Mouse (Mus musculus): Measurements from ENCODE around the gene Amigo2.
A peak's percentile ranks its signal among the peaks of the same experiment; 100 is the strongest.

The Amigo2 gene

DNA sequence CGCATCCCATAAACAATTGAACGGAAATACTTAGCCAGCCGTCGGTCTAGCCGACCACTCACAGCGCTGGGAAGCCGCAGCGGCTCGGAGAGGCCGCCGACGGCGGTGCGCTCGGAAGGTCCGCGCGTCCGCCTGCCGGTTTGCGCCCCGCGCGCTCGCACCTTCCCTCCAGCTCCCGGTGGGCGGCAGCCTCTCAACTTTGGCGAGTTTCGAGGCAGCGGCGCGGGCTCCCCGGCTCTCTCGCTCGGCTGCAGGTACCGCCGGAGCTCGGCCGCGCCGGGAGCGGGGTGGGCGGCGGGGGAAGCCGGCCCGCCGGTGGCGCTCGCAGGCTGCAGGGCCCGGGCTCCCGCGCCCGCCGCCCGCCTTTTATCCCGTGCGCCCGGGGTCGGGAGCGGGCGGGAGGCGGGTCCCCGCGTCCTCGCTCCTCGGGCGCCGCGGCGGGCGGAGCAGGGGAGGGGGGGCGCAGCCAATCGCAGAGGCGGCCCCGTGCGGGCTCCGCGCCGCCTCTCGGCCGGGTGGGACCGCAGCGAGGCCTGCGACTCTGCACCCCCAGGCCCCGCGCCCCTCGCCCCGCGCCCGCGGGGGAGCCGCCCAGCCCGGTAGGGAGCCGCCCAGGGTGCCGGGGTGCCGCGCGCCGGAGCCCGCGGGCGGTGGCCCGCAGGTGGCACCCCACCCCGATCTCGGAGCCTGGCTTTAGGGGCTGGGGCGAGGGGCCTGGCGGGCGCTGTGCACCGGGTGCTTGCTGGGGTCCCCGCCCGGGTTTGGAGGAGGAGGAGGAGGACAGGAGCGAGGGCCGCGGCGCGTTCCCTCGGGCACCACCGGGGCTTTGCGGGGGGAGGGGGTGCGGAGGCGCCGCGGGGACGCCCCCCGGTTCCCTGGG, at the start of gene Amigo2, which contains the start of gene Pced1b:
Gene Amigo2 (minus strand): TSS at position 377 of the 880 bp plus-strand sequence.
Gene Pced1b (plus strand): TSS at position 197 of the 880 bp plus-strand sequence.
- peak; percentile 63 for DNase-seq (ENCODE audit: low spot score)

DNA sequence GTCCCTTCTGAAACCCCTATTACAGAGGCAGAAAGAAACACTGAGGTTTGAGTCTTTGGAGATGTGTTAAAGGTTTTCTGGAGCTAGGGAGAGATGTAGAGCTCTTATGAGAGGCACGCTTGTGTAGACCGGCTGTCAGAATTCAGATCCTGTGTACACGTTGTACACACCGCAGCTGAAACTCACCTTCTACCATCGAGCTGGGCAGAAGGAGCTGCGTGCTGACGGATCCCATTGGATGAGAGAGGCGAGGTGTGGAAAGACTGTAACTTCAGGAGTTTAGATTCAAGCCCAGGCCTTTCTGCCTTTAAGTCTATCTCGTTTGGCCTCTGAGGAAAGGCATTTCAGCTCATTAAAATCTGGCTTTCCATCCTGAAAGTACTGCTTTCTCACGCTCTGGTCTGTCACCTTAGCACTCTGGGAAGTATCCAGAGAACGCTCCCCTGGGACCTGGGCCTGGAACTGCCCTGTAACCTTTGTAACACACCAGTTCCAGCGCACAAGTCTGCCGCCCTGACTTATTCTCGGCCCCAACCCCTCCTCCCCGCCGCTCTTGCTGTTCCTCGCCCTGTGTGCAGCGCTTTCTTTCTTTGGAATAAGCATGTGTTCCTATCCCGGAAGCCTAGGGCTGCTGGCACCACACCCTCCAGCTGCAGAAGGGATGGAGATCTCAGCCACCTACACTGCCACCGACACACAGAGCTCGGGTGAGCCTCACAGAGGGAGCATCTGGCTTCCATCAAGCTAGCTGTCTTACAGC, 44.4 kb upstream of the Amigo2 start:
- no peak for DNase-seq (ENCODE audit: low spot score)

DNA sequence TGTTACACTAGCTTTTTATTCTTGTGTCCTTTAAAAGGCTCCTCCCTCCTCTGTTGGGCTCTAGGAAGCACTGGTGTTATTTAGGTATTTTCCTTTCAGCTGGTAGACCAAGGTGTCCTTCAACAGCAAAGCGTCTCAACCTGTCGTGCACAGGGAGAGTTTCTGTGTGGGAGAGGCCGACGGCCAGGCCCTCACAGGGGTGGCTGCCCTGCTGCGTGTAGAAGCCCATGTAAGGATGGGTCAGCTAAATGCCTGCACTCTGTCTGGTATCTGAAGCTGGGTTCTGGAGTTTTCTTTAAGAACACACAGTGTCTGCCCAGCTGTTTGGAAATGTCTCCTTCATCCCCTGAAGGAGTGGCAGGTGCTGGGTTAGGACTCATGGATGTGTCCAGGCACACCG, 43.3 kb upstream of the Amigo2 start:
- no peak for DNase-seq (ENCODE audit: low spot score)

DNA sequence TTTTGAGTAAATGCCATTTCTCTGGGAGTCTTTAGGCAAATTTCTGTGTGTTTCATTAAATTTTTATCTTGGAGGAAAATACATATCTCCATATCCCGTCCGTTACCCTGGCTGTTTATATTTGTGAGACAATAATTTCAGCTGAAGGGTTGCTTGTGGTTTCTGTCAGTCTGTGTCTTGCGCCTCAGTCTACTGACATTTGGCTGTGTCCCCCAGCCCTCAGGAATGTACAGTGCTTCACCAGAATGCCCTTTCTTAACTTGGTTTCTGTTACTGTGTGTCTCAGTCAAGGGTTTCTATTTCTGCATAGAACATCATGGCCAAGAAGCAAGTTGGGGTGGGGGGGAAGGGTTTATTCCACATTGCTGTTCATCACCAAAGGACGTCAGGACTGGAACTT, 42.1 kb upstream of the Amigo2 start:
- no peak for DNase-seq (ENCODE audit: low spot score)

DNA sequence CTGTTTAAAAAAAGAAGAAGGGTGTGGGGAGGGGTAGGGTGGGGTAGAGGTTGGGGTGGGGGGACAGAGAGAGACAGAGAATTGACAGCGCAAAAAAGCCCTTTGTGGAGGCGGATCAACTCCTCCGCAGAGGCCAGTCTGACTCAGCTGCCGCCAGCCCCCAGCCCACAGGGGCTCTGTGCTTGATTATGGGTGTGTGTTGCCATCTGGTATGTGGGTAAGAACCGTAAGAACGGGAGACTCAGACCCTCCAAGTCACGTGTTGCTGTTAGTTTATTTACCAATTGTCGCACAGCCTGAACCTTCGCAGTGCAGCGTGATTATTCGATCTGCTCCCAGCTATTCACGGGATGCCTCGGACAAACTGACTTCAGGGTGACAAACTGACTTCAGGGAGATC, 41.6 kb upstream of the Amigo2 start:
- DNase-seq (ENCODE audit: low spot score): no peak

DNA sequence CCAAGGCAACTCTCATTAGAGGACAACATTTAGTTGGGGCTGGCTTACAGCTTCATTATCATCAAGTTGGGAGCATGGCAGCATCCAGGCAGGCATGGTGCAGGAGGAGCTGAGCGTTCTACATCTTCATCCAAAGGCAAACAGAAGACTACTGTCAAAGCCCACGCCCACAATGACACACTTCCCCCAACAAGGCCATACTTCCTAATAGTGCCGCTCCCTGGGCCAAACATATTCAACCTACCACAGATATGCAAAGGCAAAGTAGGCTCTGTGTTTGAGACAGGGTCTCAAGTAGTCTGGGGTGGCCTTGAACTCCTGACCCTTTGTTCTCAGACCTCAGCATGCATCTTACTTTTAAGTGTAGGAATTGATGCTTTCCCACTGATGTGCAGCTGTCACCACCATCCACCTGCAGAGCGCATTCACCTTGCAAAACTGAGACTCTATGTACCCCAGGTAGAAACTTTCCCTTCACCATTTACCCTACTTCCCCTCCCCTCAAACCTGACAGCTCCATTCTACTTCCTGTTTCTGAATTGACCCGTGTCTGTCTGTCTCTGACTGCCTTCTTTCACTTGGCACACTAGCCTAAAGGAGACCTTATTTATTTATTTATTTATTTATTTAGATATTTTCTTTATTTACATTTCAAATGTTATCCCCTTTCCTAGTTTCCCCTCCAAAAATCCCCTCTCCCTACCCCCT, 40.5 kb upstream of the Amigo2 start:
- no peak for DNase-seq (ENCODE audit: low spot score)

DNA sequence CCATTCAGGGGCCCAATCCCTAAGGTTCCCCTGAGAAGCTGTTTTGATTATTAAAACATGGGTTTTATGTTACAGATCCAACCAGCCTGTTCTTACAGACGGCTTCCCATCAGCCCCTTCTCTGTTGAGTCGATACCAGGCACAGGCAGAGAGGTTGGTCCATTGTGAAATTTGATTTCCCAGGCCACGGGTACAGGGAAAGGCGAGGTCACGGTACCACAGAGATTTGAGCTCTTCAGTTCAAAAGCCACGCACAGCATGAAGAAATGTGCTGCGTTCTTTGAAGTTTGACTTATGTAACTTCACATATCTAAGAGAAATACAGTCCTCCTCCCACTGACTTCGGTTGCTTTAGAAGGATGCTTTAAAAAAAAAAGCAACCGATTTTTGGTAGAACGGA, 39.6 kb upstream of the Amigo2 start:
- no peak for DNase-seq (ENCODE audit: low spot score)

DNA sequence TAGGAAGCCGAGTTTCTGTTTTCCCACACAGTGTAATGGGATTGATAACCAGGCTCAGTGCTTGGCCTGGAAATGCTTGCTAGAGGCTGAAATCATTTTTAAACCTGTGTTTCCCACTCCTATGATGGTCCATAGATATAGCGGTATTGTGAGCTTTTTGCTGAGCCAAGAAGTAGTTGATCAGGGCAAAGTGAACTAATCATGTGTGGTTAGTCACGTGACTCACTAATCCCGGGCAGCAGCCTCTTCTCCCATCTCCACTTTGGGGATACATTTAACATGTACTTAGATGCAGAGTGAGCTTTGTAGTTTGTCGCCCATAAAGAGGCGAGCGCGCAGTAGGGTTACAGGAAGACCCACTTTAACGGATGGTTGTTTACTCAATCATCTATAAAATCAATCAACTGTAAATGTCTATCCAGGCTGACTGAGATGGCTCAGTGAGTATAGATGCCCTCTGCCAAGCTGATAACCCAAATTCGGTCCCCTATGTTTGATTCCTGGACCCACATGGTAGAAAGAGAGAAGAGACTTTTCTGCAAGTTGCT, 38.7 kb upstream of the Amigo2 start:
- DNase-seq (ENCODE audit: low spot score): no peak

DNA sequence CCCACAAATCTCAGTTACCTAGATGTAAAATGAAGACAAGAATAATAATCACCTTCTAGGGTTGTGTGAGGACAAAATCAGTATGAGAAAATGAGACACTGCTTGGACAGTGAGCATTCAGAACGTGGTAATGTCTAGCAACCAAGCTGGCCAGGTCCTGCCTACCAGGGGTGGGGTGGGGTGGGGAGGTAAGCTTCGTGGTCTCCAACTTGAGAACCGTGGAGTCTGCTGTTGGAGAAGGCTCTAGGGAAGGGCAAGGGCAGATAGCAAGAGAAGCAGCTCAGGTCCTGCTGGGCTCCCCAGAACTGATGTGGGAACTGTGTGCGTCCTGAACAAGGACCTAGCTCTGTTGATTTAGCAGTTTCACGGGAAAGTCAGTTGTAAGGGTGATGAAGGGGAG, 37.1 kb upstream of the Amigo2 start:
- DNase-seq (ENCODE audit: low spot score): no peak

DNA sequence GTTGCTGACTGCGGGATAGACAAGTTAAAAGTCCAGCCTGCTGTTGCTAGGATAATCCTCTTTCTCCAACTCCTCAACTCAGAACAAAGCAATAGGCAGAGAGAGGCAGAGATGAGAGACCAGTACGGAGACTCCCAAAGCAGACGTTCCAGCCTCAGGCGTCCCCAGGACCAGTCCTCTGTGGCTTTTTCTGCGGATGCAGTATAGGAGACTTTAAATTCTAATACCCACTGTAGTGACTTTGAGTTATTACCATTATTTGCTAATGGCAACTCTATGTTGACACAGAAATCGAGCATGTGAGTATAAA, 35.4 kb upstream of the Amigo2 start:
- no peak for DNase-seq (ENCODE audit: low spot score)

DNA sequence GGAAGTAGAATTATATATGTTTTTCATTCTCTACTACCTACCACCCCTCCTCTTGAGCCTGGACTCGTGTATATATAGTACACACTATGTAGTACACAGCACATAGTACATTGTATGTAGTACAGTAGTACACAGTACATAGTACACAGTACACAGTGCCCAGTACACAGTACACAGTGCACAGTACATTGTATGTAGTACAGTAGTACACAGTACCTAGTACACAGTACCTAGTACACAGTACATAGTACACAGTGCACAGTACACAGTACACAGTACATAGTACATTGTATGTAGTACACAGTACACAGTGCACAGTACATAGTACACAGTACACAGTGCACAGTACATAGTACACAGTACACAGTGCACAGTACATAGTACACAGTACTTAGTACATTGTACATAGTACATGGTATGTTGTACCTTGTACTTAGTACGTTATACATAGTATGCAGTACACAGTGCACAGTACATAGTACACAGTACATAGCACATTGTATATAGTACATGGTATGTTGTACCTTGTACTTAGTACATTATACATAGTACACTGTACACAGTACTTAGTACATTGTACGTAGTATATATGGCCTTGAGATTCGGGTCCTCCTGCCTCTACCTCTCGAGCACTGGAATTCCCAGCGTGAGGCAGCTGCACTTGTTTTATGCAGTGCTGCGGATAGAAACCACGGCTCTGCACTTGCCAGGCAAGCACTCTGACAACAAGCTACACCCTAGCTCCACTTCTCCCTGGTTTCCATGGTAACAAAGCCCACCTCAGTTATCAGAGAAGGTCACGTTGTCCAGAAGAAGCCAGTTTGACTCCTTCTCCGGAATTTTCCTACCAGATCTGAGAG, 34.9 kb upstream of the Amigo2 start:
- peak; percentile 39 for DNase-seq (ENCODE audit: low spot score)

DNA sequence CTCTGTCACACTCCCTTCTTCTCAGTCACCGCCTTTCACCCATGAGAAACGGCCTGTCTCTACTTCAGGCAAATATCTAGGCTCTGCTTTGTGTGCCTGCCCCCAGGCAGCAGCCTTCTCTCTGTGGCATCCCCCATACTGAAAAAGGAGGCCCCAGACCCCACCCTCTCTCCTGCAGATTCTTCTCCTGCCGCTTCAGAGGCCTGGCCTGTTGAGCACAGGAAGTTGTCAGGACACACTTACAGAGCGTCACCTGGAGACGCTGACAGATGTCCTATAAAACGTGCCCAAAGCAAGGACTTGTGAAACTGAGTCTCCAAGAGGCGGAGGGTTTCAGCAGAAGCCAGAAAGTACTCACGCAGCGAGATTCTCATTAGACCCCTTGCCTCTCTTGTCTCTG, 33.7 kb upstream of the Amigo2 start:
- DNase-seq (ENCODE audit: low spot score): no peak

DNA sequence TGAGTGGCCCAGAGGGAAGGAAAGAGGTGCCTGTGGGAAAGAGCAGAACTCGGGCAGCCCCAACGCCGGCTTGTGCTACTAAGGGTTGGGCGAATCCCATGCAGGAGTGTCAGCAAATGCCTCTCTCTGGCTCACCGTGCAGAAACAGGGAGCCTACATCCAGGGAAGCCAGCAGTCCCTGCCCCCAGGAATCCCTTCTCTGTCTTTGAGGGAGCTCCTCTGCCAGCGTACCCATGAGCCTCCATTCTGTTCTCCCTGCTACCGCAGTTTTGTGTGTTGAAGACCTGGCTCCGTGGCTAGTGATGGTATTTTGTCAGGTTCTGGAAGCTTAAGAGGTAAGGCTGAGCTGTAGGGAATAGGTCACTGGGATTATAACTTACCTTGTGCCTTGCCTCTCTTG, 33.0 kb upstream of the Amigo2 start:
- no peak for DNase-seq (ENCODE audit: low spot score)

DNA sequence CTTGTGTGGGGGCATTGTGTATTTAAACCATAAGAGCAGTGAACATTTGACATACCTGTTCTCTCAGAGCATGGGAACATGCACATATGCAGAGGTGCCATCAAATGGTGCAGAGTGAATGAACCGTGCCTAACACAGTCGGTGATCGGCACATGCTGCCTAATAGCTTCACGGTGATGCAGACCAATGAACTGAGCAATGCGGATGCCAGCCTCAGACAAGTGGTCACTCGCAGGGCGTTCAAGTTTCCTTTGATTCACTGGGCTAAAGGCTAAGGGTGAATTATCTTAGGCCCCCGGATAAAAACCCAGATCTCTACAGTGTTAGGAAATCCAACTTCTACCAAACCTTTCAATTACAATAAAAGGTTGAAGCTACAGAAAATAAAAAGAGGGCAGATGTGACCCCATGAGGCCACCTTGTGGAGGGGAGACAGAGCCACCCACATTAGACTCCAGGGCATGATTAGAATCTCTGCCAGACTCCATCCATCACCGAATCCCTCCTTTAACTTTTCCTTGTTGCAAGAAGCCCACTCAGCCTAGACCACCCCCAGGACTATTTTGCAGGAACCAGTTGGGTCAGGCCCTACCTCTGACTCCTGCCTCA, 31.4 kb upstream of the Amigo2 start:
- DNase-seq (ENCODE audit: low spot score): no peak

DNA sequence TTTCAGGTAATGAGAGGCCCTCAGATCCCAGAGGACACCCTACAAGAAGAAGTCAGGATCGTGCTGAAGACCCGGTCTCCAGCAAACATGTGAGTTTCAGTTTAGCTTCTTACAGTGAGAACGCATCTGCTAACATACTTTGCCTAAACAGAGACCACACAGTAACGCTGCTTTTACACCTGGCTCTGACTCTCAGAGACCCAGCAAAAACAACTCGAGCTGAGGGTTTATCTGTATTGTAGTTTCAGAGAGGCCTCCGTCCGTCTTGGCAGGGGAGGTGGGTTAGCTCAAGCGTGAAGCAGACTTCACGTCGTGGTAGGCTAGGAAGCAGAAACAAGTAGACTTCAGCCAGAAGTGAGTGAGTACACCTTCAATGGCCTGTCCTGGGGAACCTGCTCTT, 30.2 kb upstream of the Amigo2 start:
- no peak for DNase-seq (ENCODE audit: low spot score)

DNA sequence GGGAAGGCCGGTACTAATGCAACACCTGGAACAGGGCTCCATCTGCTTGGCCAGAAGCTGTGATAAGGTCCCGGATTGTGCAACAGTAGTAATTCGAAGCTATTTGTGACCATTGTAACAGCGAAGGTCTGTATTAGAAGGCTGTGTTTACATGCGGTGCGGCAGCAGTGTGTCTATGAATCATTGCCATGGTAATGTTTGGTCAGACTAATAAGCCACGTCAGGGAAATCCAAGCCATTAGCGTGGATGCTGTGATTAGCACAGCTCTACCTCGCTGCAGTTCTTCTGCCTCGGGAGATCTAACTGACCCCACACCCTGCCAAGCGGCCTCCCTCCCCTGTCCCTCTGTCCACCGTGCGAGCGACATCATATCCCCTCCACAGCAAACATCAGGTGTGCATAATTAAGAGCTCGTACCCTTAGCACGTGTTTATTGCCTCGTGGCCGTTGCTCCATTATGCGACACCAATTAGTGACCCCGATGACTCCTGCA, 29.6 kb upstream of the Amigo2 start:
- DNase-seq (ENCODE audit: low spot score): peak; percentile 21

DNA sequence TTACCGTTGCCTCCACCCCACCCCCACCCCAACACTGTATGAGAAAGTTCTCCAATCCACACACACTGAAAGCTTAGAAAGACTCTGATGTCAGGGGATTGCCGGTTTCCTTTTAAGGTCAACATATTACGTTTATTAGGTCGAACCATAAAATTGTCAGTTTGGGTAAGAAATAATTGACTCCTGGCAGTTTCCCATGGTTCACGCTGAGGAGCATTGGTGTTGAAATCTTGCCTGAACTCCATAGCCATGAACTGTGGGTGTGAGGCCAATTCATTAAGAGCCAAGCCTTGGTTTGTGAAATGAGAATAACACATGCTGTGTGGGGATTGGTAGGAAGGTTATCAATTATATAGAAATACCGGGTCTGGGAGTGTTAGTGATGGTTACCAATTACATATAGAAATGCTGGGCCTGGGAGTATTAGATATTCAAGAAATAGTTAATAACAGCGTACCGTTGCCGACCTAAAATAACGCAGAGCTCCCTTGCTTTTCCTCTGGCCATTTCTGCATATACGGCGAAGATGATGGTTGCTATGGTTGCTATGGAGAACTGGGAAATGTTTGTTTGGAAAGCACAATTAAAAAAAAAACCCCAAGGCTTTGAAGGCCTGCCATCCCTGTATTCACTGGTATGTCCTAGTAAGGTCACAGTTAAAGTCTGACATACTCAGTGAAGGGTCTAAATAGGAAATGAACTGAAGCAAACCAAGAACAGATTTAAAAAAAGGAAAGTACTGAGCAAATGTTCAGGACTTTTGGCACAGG, 28.7 kb upstream of the Amigo2 start:
- no peak for DNase-seq (ENCODE audit: low spot score)

DNA sequence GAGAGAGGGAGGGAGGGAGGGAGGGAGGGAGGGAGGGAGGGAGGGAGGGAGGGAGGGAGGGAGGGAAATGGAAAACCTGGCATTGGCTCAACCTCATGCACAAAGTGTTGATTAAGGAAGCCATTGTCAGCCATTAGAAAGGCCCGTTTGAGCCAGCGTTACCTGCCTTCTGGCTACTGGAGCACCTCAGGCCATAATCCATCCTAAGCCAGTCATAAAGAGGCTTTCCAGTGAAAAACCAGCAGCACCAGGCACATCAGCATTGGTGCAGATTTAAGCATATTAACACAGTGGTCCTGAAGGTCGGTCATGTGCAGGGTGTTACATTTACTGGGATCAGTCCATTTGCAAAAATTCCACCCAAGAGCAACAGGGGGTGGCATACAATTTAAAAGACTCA, 25.7 kb upstream of the Amigo2 start:
- DNase-seq (ENCODE audit: low spot score): no peak

DNA sequence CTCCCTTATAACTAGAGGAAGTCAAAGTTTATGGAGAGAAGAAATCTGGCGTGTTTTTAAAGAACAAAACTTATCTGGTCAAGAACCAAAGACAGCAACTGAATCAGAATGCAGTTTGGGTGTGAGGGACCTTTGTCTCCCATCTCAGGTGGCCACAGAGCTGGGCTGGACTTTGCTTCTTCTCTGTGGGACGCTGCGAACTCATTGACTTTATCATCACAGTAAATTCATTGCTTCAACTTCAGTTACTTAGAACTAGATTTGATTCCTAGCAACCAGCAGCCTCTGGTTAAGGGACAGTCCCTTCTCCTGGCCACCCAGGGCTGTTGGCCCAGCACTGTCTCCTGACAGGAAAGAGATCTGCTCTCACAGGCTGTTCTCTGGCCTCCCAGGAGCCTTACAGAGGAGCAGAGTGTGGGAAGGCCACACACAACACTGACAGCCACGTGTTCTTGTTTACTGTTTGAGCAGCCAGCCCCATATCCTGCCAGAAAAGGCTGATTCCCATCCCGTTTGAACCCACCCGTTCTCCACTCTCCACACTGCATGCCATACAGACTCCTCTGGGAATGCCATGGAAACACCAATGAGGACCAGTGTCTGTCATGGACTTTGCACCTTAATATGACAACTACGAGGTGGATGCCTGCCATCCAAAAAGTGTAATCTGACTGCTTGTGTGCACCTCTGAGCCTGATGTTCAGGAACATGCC, 25.1 kb upstream of the Amigo2 start:
- no peak for DNase-seq (ENCODE audit: low spot score)
